13 mouse cellular contexts compared by ENCODE assay signal in genomic region chr5:125705379-125705778, GRCm38 (mm10).
A peak's percentile ranks its signal among the peaks of the same experiment; 100 is the strongest.
DNase-seq lines count a peak whose midpoint lies in the region; ATAC-seq and TF ChIP-seq lines count a peak whose summit lies in the region.
"Had no signal": no experiment of that assay in that cellular context is flagged by ENCODE, and none has a peak within 500 bp of the region (broad histone marks: within the 10 kb centered on the region; RNA-seq: fewer than 3 reads in every experiment).

No protein-coding gene starts in this region.

- no peak overlapping the region for H3K4me2 ChIP-seq in neural tube, embryonic 14.5 days (ENCODE audit: low read depth, low read length)
- no peak overlapping the region for H3K4me2 ChIP-seq in kidney, embryonic 16.5 days (replicated peaks; ENCODE audit: low read depth, low read length)
- H3K4me2 ChIP-seq: kidney, embryonic 15.5 days; liver, embryonic 13.5 days; midbrain, embryonic 12.5 days had no signal

- H3K4me3 ChIP-seq in cerebellum, adult 2 months (replicated peaks; ENCODE audit: insufficient read depth, low read depth, low read length) = no peak overlapping the region
- no peak overlapping the region for H3K4me3 ChIP-seq in cortical plate, adult 2 months (ENCODE audit: insufficient read depth, low read length)
- no peak overlapping the region for H3K4me3 ChIP-seq in neural tube, embryonic 14.5 days (ENCODE audit: low read depth, low read length)
- no peak overlapping the region for H3K4me3 ChIP-seq in heart, embryonic 10.5 days
- no peak overlapping the region for H3K4me3 ChIP-seq in kidney, embryonic 16.5 days (ENCODE audit: low read length)
- H3K4me3 ChIP-seq: kidney, embryonic 15.5 days; liver, embryonic 13.5 days; midbrain, embryonic 12.5 days had no signal

- no peaks in the 10 kb centered on the region for H3K4me1 ChIP-seq in cerebellum, adult 2 months (ENCODE audit: control insufficient read depth, insufficient read depth, low read length)
- peaks cover 18% of the 10 kb centered on the region for H3K4me1 ChIP-seq in cortical plate, adult 2 months (ENCODE audit: control insufficient read depth, insufficient read depth, low read length)
- H3K4me1 ChIP-seq in neural tube, embryonic 14.5 days (ENCODE audit: control insufficient read depth, insufficient read depth, low read length) = no peaks in the 10 kb centered on the region
- no peaks in the 10 kb centered on the region for H3K4me1 ChIP-seq in heart, embryonic 10.5 days
- H3K4me1 ChIP-seq in kidney, embryonic 16.5 days (ENCODE audit: insufficient read depth, low read length) = no peaks in the 10 kb centered on the region
- H3K4me1 ChIP-seq: kidney, embryonic 15.5 days; liver, embryonic 13.5 days; midbrain, embryonic 12.5 days had no signal

- H3K27ac ChIP-seq in cerebellum, adult 2 months (ENCODE audit: insufficient read depth, low read length) = peak overlapping the region; percentile 87; the same call in 1 of the 2 replicates
- H3K27ac ChIP-seq in cortical plate, adult 2 months (ENCODE audit: insufficient read depth, low read length) = peak overlapping the region; percentile 80
- H3K27ac ChIP-seq in neural tube, embryonic 14.5 days (ENCODE audit: low read depth, low read length) = no peak overlapping the region
- H3K27ac ChIP-seq in heart, embryonic 10.5 days = no peak overlapping the region
- H3K27ac ChIP-seq in kidney, embryonic 16.5 days (ENCODE audit: low read length) = no peak overlapping the region
- H3K27ac ChIP-seq: kidney, embryonic 15.5 days; liver, embryonic 13.5 days; midbrain, embryonic 12.5 days had no signal

- DNase-seq in cerebellum, adult 2 months = peak; percentile 13 to 42
- no peak for DNase-seq in cerebellum, adult 11 months
- DNase-seq in layer of hippocampus, postnatal 36 days = peak; percentile 67 to 71
- no peak for DNase-seq in heart, embryonic 10.5 days (ENCODE audit: low spot score)
- DNase-seq: adrenal gland, postnatal 25 days; heart, postnatal 14 days; liver, embryonic 13.5 days had no signal

- H3K9me3 ChIP-seq in neural tube, embryonic 14.5 days (ENCODE audit: control insufficient read depth, low read length) = no peaks in the 10 kb centered on the region
- no peaks in the 10 kb centered on the region for H3K9me3 ChIP-seq in heart, embryonic 10.5 days
- no peaks in the 10 kb centered on the region for H3K9me3 ChIP-seq in kidney, embryonic 16.5 days (ENCODE audit: low read length)
- H3K9me3 ChIP-seq: kidney, embryonic 15.5 days; midbrain, embryonic 12.5 days had no signal

- no peak for TF ChIP-seq POLR2A in cerebellum, adult 2 months (IDR thresholded peaks at IDR 0.05; ENCODE audit: borderline replicate concordance, insufficient read depth, low read length)
- TF ChIP-seq POLR2A in cortical plate, adult 2 months (IDR thresholded peaks at IDR 0.05; ENCODE audit: extremely low read depth, insufficient read depth, low read length) = 0 out of 2 replicates have a peak, but pooled peaks have one; percentile 31

- no peak overlapping the region for H3K9ac ChIP-seq in neural tube, embryonic 14.5 days (replicated peaks; ENCODE audit: low read depth, low read length)
- H3K9ac ChIP-seq in kidney, embryonic 16.5 days (replicated peaks; ENCODE audit: low read length) = no peak overlapping the region
- H3K9ac ChIP-seq: kidney, embryonic 15.5 days; liver, embryonic 13.5 days; midbrain, embryonic 12.5 days had no signal

- no peaks in the 10 kb centered on the region; the same call in 1 of the 2 replicates for H3K27me3 ChIP-seq in cerebellum, adult 2 months (ENCODE audit: control insufficient read depth, insufficient read depth, low read length)
- no peaks in the 10 kb centered on the region for H3K27me3 ChIP-seq in neural tube, embryonic 14.5 days (ENCODE audit: control insufficient read depth, insufficient read depth, low read length)
- no peaks in the 10 kb centered on the region for H3K27me3 ChIP-seq in heart, embryonic 10.5 days (ENCODE audit: insufficient read depth, poor library complexity, severe bottlenecking)
- H3K27me3 ChIP-seq in kidney, embryonic 16.5 days (ENCODE audit: insufficient read depth, low read length) = no peaks in the 10 kb centered on the region
- H3K27me3 ChIP-seq: kidney, embryonic 15.5 days; liver, embryonic 13.5 days; midbrain, embryonic 12.5 days had no signal

- no peak for TF ChIP-seq CTCF in cerebellum, adult 2 months (IDR thresholded peaks at IDR 0.05; ENCODE audit: borderline replicate concordance, insufficient read depth, low read depth, low read length)
- no peak for TF ChIP-seq CTCF in cortical plate, adult 2 months (IDR thresholded peaks at IDR 0.05; ENCODE audit: extremely low read depth, insufficient read depth, low read length)

- WGBS in cerebellum, adult 2 months = 15% methylated on average over 8 of the region's 8 CpGs
- 67% methylated on average over 8 of the region's 8 CpGs for WGBS in neural tube, embryonic 14.5 days
- 74% methylated on average over 8 of the region's 8 CpGs for WGBS in heart, embryonic 10.5 days
- WGBS in kidney, embryonic 16.5 days = 71% methylated on average over 8 of the region's 8 CpGs

- no peaks in the 10 kb centered on the region for H3K36me3 ChIP-seq in neural tube, embryonic 14.5 days (ENCODE audit: control insufficient read depth, insufficient read depth, low read length)
- H3K36me3 ChIP-seq in heart, embryonic 10.5 days = no peaks in the 10 kb centered on the region
- H3K36me3 ChIP-seq in kidney, embryonic 16.5 days (ENCODE audit: insufficient read depth, low read length) = no peaks in the 10 kb centered on the region
- H3K36me3 ChIP-seq: kidney, embryonic 15.5 days; liver, embryonic 13.5 days; midbrain, embryonic 12.5 days had no signal

- peak; percentile 46; the same call in 1 of the 2 replicates for ATAC-seq in neural tube, embryonic 14.5 days (ENCODE audit: low read depth)
- no peak for ATAC-seq in megakaryocyte, adult 5-6 weeks (ENCODE audit: poor library complexity, severe bottlenecking)
- no peak for ATAC-seq in kidney, embryonic 16.5 days (ENCODE audit: low FRiP score, low TSS enrichment)

Comparison
In these comparisons a context has a peak if more than half of its experiments do, and no peak if none do; other contexts are left out.
1. DNase-seq: peak in cerebellum, adult 2 months (2 of 2) and layer of hippocampus, postnatal 36 days (2 of 2); none in cerebellum, adult 11 months (single experiment) and heart, embryonic 10.5 days (single experiment).
2. H3K27ac ChIP-seq: peak in cerebellum, adult 2 months (single experiment) and cortical plate, adult 2 months (single experiment); none in neural tube, embryonic 14.5 days (single experiment), heart, embryonic 10.5 days (single experiment) and kidney, embryonic 16.5 days (single experiment).